Mouse (Mus musculus): ENCODE measurements around the gene Hes5.

Gene Hes5

DNA sequence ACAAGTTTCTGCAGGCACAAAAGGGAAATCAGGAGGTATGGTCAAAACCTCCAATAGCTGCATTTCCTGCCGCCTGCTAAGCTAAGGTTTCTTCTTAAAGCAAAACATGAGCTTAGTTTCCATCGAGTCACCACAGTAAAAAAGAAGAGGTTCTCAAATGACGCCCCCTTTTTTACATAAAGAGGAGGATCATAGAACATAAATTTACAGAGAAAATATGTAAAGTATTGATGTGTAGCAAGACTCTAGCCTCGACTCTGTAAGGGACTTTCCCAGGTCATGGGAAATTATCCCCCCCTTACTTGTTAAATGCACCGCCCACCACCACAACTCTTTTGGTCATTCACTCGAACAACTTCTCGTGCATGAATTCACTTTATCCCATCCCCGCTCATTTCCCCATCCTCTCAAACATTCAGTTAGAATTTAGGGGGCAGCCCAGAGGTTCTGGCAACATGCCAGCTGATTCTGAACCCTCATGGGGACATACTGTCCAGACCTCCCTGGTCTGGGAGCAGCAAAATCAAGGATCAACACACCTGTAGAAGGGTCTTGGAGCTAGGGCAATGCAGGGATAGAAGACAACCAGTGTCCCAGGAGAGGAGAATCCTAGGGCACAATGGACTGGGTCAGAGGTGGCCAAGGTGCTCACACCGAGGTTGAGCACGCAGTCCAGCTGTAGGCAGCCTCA is 17.9 kb upstream of the Hes5 start:
- DNase-seq, result peak in 1 of 2 experiments; percentile 19

DNA sequence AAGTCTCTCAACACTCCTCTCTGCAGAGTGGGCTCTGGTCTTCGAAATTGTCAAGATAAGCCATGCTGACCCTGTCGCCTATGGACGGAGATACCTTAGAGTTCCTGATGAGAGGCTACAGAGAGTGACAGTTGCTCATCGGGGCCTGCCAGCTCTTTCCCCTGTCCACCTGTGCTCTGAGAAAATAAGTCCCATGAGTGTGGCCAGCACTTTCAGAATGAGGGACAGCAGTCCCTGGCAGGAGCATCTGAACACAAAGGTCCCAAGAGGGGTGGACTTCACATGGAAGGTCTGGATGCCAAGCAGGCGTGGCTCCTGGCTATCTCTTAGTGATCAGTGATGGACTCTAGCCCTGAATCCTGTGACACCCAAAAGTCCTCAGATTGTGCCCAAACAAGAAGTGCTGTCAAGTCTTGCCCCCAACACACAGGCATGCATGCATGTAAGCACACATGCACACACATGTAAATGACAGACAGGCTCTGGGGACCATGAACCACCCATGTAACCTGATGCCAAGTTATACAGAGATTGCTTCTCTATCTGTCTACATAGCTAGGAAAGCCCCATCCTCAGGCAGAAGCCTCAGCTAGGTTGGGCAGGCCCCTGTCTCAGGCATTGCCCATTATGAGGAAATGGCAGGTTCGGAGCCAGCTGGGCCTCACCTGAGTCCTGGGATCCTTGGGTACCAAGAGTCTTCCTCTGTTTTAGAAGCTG is 17.2 kb upstream of the Hes5 start:
- peak in 1 of 2 experiments; percentile 28 for DNase-seq

DNA sequence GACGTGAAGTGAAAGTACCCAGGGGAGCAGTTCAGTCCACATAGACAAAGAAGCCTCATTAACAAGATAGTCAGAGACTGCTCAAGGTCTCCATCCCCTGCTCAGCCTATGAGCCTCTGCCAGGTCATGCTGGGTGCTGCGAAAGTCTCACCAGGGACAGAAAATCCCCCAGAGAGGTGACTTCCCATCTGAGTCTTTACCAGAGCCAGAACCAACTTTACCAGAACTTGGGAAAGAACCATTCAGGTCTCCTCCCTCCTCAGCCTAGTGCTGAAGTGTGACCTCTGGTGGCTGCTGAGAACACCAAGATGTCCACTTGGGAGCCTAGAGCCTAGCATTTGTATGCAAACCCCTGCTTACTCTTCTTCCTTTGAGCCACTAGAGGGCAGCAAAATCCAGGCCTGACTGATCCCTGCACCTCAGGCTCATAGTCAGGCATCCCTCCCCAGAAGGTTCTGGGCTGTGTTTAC is 16.6 kb upstream of the Hes5 start:
- peak; percentile 84 to 89 for DNase-seq

DNA sequence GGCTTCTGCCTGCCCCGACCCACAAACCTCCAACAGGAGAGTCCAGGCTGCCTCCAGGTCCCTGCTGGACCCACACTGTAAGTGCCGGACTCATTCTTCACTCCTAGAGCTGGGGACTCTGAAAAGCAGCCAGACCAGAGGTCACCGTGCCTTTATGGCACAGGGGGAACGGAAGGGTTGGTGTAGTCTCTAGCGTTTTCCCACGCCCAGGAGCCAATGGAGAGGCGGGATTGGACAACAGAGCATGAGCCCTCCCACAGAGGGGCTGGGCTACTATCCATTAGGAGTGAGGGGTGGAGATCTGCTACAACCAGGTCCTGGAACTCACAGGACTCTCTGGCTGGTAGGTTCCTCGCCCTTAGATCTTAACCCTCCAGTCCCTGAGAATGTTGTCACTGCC is 14.4 kb upstream of the Hes5 start:
- peak; percentile 83 to 93 for DNase-seq

DNA sequence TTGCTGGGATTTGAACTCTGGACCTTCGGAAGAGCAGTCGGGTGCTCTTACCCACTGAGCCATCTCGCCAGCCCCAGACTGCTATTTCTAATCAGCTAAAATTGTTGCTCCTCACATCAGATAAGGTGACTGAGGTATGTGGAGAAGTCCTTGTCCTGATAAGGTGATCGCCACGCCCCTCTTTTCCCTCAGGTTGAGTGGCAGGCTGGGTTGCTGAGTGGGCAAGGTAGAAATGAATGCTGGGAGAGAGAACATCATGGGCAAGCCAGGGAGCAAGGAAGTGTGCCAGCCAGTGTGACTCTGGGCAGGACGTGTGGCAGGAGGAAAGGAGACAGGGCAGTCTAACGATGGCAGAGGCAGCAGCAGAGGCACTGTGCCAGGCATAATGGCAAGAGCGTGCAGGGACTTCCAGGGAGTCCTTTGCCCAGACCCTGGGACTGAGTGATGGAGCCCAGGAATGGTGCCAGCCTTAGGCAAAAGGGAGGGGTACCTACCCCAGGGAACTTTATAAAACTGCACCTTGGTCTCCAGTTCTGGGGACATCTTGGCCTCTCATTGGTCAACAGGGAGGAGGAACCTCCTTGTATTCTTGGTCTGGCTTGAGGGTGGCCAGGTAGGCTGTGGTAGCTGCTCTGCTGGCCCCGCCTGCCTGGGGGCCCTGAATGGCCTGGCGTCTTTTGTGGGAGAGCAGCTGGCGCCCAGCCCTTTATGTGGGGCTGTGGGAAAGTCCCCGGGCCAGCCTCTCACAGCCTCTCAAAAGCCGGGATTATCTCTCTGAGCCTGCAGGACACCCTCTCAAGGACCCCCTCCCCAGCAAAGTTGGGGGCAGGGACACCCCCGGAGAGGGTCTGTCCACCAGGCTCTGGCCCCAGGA is 12.4 kb upstream of the Hes5 start:
- no peak for DNase-seq

DNA sequence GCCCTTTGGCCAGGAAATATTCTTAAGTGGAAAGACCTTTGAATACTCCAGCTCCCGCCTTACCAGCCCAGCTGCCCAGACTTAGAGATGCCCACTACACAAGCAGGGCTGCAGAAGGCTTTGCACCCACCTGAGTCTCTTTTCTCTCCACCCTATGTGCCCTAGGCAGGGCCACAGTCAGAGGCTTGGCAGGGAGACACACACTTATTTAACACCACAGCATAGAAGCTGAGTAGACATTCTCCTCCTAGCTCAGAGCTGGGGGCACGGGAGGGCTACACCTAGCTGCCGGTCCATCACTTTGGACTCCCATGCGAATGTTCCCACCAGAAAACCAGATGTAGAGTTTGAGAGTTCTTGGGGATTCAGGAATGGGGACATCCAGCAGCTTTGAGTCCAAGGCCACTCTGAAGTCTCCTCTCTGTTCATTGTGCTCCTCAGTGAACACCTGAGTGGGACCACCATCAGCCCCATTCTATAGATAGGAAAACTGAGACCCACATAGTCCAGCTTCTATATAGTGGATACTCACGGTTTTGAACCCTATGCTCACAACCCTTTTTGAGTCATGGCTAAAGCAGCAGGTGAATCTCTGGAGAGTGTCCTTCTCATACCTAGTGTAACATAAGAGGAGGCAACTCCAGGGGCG is 11.7 kb upstream of the Hes5 start:
- DNase-seq, result no peak

DNA sequence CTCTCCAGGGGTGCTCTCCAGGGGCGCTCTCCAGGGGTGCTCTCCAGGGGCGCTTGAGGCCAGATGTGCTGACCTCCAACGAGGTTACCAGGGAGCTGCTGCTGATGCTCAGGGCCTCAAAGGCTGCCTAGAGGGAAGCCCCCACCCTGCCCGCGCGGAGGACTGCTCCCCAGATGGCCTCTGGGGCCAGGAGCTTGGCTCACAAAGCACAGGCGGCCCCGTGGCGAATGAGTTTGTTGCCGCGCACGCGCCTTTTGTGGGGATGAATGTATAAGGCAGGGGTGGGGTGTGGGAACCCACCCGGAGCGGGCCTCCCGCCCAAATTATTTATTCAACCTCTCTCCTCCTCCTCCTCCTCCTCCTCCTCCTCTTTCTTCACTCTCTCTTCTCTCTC is 11.1 kb upstream of the Hes5 start:
- DNase-seq, result no peak

DNA sequence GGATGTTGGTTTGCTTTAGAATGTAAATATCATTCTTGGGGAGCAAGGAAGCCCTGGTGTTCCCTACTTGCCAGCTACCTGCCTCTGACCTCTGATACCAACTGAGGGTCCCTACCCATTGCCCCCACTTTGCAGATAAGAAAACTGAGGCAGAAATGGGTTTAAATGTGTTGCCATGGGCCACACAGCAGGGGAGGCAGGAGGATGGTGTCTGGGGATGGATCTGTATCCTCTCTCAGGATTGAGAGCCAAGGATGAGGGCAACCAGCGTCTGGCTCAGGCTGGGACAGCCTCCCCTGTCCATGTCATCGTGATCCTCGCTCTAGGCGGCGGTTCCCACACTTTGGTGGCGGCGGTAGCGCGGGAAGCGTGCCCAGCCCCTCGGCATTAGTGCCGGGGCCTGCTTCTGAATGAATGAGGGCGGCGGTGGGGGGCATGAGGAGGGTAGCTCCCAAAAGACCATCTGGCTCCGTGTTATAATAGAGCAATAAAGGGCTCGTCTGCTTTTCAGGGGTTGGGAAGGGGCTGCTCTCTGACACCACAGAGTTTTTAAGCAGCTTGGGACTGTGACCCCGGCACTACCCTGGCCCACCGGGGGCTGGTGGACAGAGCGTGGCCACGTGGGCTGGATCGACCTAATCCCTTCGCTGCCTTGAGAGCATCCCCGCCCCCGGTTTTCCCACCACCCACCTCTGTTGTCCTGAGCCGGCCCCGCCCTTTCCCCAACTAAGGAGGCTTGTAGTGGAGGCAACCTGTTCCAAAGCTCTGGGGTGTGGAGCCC is 8.1 kb upstream of the Hes5 start:
- no peak for DNase-seq

DNA sequence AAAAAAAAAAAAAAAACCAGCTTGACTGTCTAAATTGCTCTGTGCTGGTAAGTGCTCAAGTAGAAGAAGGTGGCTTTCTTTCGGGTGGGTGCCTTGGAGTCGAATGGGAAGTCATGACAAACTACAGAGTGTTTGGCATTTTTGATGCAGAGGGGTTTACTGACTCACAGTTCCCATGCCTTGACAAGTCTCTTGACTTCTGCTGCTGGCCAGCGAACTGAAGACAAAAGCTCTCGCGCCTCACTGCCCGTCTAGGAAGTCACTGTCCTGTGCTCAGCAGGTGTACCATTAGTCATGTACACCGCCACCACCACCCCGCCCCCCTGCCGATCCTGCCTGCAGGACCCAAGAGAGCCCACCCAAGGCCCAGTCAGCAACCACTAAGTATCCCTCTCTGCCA is 4.1 kb upstream of the Hes5 start:
- no peak for DNase-seq

DNA sequence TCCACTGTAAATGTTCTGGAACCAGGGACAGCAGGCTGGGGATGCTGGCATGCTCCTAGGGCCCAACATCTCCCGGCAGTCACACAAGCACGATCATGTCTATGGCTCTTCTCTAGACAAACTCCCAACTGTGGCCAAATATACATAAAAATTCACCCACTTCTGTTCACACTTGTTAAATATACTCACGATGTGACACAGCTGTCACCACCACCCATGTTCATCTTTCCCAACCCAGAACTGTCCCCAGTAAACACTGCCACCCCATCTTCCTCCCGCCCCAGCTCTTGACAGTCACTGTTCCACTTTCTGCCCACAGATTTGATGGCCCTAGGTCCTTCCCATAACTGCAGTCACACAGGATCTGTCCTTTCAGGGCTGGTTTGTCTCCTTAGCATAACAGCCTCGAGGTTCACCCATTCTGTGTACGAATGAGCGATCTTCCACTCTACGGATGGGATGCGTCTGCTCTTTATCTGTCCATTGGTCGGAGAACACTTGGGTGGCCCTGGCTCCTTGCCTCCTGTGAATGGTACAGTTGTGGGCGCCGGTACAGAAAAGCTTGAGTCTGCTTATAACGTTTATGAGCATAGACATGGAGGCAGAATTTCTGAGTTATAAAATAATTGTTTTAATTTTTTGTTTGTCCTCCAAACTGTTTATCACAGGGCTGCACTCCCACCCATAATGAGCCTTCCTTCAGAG is 3.3 kb upstream of the Hes5 start:
- DNase-seq, result no peak

DNA sequence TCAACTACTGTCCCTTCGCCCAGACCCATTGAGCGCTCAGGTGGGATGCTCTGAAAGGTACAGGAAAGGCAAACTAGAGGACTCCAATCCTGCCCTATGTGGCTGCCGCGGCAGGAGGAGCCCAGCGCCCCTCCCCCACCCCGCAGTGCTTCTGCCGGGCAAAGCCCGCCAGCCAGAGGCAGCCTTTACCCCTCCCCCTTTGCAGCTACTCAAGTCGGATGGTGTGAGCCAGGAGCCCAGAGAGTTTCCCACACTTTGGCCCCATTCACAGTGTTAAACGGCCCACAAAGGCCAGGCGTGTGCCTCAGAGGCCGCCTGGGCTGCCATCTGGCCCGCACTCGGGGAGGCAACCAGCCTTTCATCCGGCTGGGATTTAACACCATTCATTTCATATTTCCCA is 2.6 kb upstream of the Hes5 start:
- no peak for DNase-seq

DNA sequence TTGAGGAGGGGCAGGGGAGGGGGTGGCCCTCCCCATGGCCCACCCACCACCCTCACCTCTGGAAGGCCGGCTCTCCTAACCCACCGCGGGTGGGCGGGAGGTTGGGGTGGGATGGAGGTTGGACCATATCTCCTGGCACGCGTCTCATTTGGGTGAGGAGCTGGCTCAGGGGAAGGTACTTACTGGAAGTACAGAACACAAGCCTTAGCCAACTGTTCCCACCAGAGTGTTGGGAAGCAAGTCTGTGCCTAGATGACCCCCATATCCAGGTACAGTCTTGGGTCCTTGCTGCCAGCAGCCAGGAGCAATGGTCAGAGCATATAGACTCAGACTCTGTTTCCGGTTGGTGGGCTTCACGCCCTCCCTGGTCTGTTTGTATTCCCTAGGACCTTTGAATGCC is 2.1 kb upstream of the Hes5 start:
- DNase-seq, result no peak

DNA sequence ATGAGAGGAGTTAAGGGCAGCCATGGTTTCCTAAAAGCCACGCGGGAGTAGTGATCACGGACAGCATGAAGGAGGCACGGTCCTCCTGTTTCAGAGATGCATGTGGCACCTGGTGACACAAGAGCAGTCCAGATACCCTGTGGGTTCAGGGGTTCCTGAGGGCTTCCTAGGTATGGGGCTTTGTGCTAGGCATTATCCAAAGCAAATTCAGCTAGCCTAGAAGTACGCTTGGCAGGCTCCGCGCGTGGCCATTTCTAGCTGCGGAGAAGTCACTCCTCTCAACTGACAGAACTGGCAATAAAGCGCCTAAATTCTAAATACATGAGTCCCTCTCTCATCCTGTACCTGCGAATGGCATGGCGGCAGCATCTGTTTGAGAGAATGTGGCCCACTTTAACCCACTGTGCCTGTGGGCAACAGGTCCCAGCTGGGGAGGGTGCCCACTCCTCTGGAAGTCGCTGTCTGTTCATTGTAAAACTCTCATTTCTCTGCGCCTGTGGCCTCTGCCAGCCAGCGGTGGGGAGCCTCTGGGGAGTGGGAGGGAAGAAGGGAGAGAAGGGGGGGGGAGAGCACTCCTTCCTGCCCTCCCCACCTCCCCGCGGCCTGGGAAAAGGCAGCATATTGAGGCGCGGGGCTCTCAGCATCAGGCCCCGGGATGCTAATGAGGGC is 568 bp upstream of the Hes5 start:
- no peak for DNase-seq

DNA sequence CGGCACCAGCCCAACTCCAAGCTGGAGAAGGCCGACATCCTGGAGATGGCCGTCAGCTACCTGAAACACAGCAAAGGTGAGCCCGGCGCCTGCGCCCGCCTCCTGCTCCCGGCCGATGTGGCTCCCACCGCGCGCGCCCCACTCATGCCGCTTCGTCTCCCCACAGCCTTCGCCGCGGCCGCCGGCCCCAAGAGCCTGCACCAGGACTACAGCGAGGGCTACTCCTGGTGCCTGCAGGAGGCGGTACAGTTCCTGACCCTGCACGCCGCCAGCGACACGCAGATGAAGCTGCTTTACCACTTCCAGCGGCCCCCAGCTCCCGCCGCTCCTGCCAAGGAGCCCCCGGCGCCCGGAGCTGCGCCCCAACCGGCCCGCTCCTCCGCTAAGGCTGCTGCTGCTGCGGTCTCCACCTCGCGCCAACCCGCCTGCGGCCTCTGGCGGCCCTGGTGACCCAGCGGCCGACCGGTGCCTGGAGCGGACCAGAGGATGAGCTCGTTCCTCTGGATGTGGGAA is 559 bp downstream of the Hes5 start:
- peak; percentile 31 to 57 for DNase-seq

DNA sequence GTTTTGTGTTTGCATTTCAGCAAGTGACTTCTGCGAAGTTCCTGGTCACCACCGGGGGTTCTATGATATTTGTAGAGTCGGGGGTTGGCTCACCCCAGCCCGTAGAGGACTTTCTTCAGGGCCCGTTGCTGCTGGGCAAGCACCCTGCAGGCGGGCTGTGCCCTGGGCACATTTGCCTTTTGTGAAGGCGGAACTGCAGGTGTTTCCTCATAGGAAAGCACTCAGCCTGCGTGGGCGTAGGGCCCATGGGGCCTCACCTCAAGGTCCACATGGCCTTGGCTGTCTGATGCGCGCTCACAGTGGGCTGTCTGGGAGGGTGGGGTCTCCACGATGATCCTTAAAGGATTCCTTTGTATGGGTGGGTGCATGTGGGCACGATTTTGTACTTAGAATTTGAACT is 1.2 kb downstream of the Hes5 start:
- no peak for DNase-seq

DNA sequence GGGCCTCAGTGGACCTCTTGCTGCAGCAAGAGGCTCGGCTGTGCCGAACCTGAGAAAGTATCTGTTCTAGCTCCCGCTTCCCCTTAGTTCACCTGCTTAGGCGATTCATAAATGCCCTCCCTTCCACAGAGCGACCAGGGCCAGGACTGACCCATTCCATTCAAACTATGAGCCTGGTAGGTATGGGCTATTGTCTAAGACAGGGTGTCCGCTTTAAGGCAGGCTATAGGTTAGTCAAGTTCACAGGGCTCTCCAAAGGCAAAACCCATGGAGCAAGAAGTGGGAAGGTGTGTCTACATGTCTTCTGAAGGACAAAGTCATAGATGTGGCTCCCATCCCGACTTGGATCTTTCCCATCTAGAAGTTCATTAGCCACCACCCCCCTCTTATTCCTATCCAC is 2.0 kb downstream of the Hes5 start:
- DNase-seq, result no peak

DNA sequence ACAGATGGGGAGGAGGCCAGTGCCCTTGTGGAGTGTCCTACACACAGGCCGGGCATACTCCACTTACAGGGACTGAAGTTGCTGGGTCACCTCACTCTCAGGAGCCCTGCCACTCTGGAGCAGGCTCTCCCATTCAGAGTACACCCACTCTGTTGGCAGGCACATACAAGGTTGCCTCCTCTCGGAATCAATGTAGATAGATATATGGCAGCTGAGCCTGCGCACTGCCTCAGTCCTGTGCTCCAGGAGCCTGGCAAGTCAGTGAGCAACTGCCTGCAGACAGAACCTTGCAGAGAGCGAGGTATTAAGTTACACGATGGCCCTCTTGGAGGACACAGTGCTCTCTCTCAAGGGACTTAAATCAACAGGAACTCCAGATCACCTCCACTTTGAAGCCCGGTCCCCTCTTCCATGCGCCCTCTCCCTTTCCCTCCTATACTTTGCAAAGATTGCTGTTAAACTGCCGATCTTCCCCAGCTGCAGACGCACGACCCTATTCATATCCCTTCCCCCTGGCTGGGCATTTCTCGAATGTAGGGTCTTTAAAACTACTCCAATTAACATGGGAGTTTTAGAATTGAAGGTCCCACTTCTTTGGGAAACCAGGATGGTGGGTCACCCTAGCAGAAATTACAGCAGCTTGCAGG is 2.6 kb downstream of the Hes5 start:
- DNase-seq, result no peak

DNA sequence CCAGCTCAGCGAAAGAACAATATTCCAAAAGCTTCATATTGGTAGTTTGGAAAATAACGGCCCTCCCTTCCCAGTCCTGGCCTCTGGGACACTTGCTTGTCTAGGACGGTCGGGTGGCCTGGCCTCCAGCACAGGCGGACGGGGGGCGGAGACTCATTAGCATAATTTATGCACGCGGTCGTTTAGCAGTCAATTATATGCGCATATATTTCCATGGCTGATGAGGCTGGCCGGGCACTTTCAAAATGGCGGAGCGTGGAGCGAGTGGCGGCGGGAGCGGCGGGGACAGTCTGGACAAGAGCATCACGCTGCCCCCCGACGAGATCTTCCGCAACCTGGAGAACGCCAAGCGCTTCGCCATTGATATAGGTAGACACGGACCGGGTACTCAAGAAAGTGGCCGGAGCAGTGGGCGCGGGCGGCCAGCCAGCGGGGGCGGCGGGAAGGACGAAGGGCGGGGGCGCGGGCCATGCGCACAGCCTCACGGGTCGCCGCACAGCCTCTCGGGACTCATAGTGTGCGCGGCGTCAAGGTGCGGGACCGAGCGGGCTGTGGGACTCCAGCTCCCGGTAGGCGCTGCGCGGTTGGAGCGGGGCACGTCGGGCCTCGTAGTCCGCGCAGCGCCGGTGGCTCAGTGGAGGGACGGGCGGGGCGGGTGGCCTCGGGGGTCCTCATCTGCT is 3.3 kb downstream of the Hes5 start, which contains the start of gene Pank4:
Gene Pank4 (plus strand): TSS at position 223 of the 680 bp plus-strand sequence.
- peak; percentile 97 for DNase-seq

DNA sequence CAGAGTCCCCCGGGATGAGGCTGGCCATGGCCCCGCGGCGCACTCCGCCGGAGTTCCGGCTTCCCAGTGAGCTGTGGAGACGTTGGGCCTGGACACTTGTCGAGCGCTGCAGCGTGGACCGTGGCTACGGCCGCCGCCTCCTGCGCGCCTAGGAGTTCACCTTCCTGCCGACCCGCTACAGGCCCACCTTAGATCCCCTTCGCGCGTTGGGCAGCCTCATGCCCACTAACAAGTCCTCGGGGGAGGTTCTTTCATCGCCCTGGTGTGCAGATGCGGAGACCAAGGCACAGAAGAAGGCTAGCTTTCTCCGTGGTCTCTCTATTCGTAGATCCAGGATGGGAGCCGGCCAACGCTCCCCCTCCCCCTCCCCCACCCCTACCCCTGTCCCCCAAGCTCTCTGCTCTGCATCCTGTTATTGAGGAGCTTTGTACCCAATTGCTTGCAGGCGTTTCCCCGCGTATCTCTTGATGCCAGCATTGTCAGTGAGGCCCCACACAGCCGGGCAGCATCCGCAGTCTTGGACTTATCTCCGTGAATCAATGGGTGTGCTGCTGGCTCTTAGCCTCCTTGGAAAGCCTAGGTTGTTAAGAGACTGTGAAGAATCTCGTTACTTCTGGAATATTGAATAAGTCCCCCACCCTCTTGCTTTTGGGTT is 4.0 kb downstream of the Hes5 start:
- no peak for DNase-seq
